Mouse (Mus musculus) c-Kit-positive CD71-negative TER-119-negative erythroid progenitor cells, embryonic 14.5 days (primary cell): ENCODE measurements around the gene C130026I21Rik.
"Not testable (repeated sequence)": the region's sequence is repeated elsewhere in the genome, so short reads cannot be mapped to it uniquely, and the experiment has no call there.

ENCODE experiments used
- DNase-seq: peaks from one replicate; pipeline ENCODE4 v3.0.0-alpha.2; 2013; ENCODE audit warnings: low read depth

C130026I21Rik gene

GRCm38 (mm10) chr1:85121841-85122240, 148.5 kb downstream of the C130026I21Rik start:
- DNase-seq = not testable (repeated sequence)

GRCm38 (mm10) chr1:85118341-85118740, 152.0 kb downstream of the C130026I21Rik start:
- not testable (repeated sequence) for DNase-seq

GRCm38 (mm10) chr1:85117537-85117936, 152.8 kb downstream of the C130026I21Rik start:
- DNase-seq = not testable (repeated sequence)

DNA sequence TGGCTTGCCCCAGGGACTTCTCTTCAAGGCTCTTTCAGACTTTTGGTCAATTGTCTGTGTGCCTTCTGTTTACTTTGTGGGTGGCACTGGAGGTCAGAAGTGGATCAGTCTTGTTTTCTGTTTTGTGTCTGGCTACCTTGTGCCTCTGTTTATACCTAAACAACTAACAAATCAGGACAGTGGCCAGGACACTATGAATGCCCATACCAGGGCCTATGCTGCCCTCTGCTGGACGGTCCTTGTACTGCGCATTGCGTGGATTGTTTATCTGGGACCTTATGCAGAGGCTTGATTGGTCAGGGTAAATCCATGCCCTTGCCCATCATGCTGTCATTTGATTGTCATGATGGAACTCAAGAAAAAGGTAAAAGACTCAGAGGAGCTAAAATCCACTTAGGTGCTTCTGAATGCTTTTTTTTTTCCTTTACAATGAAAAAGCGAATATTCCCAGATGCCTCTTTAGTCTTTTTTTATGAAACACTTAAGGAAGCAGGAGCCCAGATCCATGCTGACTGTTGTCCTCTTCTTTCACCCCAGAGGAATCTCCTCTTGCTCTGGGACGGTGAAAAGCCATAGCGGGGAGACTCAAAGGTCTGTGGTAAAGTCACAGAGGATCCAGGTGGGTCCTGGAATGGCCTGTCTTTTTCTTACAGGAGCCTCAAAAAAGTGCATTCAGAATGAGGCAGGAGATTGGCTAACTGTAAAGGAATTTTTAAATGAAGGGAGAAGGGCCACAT, 155.5 kb downstream of the C130026I21Rik start:
- DNase-seq = not testable (repeated sequence)

GRCm38 (mm10) chr1:85114078-85114477, 156.3 kb downstream of the C130026I21Rik start:
- DNase-seq = not testable (repeated sequence)

GRCm38 (mm10) chr1:85112889-85113288, 157.5 kb downstream of the C130026I21Rik start:
- not testable (repeated sequence) for DNase-seq

DNA sequence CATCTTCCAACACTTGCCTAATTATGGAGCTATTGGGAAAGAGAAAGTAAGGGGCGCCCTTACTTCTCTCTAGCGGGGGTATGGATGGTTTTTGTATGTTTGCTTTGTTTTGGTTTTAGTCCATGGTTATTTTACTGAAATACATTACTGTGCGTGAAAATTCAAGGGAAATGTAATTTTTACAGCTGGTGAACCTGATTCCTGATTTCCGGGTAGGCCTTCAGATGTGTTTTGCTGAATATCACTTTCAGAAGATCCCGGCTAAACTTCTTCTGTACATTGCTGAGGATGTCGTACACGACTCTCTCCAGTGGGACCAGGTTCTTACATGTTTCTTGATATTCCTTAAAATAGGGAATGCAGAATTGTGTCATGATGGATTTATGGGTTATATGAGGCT, 158.1 kb downstream of the C130026I21Rik start:
- DNase-seq = not testable (repeated sequence)

DNA sequence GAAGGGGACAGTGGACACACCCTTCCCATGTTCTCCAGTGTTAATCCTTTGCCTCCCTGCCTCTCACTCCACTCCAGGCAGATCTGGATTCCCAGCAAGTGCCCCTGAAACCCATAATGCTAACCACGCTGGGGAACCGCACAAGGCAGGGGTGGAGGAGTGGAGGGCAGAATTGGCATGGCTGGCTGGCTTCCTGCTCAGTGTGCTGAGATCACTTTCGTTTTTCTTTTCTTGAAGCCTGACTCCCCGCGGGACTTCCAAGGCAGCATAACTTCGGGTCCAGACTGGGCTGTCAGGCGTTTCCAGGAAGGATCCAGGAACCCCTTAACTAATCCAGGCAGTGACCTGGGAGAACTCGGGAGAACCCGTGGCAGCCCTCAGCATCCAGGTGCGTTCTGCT, 158.8 kb downstream of the C130026I21Rik start:
- DNase-seq = not testable (repeated sequence)

DNA sequence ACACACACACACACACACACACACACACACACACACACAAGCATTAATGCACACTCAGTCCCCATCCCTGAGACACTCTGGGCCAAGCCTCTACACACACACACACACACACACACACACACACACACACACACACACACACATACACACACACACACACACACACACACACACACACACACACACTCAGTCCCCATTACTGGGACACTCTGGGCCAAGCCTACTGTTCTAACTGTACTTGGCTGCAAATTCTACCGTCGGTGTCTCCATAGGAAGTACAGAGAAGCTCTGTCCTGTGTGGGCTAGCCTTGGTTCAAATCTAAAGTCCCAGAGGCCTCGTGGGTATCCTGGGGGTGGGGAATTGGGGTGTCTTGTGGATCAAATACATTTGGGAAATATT, 159.5 kb downstream of the C130026I21Rik start:
- DNase-seq = not testable (repeated sequence)

DNA sequence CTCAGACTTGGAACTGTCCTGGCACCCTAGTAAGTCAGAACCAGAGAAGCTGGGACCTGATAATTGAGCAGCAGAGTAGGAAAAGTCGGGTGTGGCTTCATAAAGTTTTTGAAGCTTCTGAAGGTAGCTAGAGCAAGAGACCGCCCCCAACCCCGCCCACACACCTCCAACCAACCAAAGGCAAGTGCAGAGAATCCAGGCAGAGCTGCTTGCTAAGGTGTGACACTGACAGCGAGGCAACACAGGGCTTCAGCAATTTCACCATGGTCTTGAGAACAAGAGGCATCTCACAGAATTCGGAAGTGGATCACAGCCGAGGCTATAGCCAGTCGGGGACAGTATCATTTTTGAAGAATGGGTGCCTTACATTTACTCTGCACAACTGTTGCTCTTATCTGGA, 160.6 kb downstream of the C130026I21Rik start, which contains the start of gene A530032D15Rik:
Gene A530032D15Rik, minus strand, starts transcription at position 101 of the 400 bp plus-strand sequence.
- DNase-seq = not testable (repeated sequence)

DNA sequence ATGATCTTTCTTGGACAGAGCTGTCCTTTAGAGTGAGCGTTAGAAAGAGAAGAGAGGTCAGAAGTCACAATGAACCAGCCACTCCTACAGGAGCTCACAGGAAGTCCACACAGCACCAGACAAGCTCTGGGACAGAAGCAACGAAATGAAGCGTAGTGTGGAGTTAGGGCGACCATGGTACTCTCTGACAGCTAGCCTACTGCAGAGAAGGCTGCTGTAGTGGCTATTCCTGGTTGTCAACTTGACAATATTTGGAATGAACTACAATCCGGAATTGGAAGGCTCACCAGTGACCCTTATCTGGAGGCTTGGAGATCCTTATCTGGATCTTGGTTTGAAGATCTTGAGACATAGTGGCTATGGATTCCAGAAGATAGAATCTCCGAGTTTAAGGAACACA, 164.4 kb downstream of the C130026I21Rik start:
- not testable (repeated sequence) for DNase-seq

- not testable (repeated sequence) for DNase-seq
Observed at GRCm38 (mm10) chr1:85105336-85105735, 165.0 kb downstream of the C130026I21Rik start.

- DNase-seq = not testable (repeated sequence)
Observed at GRCm38 (mm10) chr1:85101754-85102153, 168.6 kb downstream of the C130026I21Rik start.

- not testable (repeated sequence) for DNase-seq
Observed at GRCm38 (mm10) chr1:85099864-85100263, 170.5 kb downstream of the C130026I21Rik start, which contains the start of gene Gm10553. TSS of gene Gm10553 (plus strand) at chr1:85100164.

DNA sequence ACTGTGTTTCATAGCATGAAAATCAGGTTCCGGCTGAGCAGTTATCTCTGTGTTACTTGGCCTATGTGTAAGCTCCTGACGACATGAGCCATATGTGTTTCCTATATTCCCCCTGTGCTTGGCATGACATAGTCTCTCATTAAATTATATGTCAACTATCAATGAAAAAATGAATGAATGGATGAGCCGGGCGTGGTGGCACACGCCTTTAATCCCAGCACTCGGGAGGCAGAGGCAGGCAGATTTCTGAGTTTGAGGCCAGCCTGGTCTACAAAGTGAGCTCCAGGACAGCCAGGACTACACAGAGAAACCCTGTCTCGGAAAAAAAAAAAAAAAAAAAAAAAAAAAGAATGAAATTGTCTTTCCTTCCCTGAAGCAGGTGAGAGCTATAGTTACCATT, 171.3 kb downstream of the C130026I21Rik start:
- not testable (repeated sequence) for DNase-seq

DNA sequence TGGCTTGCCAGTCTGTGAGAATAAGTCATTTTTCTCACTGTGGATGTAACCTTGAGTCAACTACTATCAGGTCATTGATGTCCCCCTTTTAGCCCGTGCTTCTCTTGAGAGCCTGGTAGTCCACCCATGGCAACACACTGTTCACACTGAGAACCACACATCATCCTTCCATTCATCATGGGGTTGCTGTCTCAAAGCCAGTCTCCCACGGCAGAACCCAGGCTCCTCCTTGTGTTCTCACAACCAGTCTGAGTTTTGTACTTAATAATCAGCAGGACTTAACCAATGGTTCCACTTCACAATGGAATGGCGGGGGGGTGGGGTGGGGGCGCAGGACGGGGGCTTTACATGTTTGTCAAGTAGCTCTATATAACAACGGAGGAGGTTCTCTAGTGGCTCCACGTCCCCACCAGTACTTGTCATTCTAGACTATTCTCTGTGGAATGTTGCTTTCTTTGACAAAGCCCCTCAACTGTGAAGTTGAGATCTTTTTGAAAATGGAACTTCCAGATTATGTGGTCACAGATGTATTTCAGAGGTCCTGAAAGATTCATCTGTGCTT, 177.3 kb downstream of the C130026I21Rik start:
- DNase-seq = not testable (repeated sequence)

- DNase-seq = not testable (repeated sequence)
Observed at GRCm38 (mm10) chr1:85092169-85092568, 178.2 kb downstream of the C130026I21Rik start.

GRCm38 (mm10) chr1:85086211-85086610, 184.2 kb downstream of the C130026I21Rik start:
- not testable (repeated sequence) for DNase-seq

DNA sequence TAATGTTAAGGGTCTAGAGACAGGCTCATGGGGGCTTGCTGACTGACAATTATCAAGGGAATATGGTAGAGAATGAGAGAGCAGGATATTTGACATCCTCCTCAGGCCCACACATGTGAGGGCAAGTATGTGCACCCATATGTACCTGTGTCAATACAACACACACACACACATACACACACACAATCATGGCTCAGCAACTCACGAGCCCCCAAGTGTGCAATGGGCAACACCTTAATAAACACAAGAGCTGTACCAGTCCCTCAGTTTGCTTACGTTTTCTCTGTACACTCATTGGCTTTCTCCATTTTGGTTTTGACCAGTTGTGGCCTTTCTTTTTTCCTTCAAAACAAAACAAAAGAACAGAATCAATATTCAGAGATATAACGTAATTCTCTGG, 185.6 kb downstream of the C130026I21Rik start:
- not testable (repeated sequence) for DNase-seq

DNA sequence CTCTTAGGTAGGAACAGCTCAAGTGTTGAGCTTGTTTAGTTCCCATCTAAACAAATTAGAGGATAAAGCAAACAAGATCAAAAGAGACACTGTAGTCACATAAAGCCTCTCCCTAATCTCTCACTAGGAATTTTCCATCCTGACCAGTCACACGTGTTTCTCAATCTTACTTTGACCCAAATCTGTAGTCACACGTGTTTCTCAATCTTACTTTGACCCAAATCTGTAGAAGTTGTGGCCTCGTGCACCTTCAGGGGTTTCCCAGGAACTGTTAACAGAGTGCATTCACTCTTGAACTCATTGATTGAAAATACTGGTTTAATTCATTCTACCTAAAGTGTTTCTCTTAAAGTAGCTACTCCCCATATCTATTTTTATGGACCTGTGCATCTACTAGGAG, 197.3 kb downstream of the C130026I21Rik start:
- DNase-seq = not testable (repeated sequence)

DNA sequence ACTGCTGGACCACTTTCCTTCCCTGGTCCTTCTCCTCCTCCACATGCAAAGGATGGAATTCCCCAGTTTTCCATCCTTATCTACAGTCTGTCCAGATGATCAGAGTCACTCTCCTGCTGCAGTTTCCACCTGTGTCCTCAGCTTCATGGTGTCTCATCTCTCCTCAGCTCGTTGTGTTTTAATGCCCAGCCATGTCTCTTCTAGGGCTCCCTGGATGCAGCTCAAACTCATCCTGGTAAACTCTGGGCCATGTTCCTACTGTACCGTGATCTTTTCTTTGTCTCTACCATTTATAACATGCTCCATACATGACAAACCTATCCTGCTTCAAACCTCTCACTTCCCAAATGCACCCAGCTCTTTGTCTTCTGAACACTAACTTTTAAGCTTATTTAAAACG, 198.7 kb downstream of the C130026I21Rik start:
- DNase-seq = not testable (repeated sequence)

- not testable (repeated sequence) for DNase-seq
Observed at GRCm38 (mm10) chr1:85035801-85036200, 234.6 kb downstream of the C130026I21Rik start.

- DNase-seq = not testable (repeated sequence)
Observed at GRCm38 (mm10) chr1:85034394-85034793, 236.0 kb downstream of the C130026I21Rik start.
